Mouse (Mus musculus): ENCODE measurements around the gene Errfi1. TPM values are rescaled to one million over a fixed set of nuclear protein-coding genes. Genes with fewer than 3 reads are reported as not detected.

Gene Errfi1
- polyA plus RNA-seq, 1 experiment from 2014 or later, result 27.7 TPM

Other genes with a start within 250 kb of the Errfi1 start
- 0.04 and 0.05 TPM in 2 replicates for gene Slc45a1, start 201.7 kb upstream of the Errfi1 start, polyA plus RNA-seq (2014; fragmentation: Nextera tagmentation; extraction: Ambion mirVana)
- 526 and 535 TPM in 2 replicates for gene Park7, start 60.5 kb downstream of the Errfi1 start, polyA plus RNA-seq (2014; fragmentation: Nextera tagmentation; extraction: Ambion mirVana)
- gene Tnfrsf9, start 60.6 kb downstream of the Errfi1 start, polyA plus RNA-seq (2014; fragmentation: Nextera tagmentation; extraction: Ambion mirVana), result 0.21 and 0.26 TPM in 2 replicates
- not detected in 2 replicates for gene Uts2, start 143.2 kb downstream of the Errfi1 start, polyA plus RNA-seq (2014; fragmentation: Nextera tagmentation; extraction: Ambion mirVana)
- gene Per3, start 190.7 kb downstream of the Errfi1 start, polyA plus RNA-seq (2014; fragmentation: Nextera tagmentation; extraction: Ambion mirVana), result 7.7 and 8.0 TPM in 2 replicates
- gene Vamp3, start 204.0 kb downstream of the Errfi1 start, polyA plus RNA-seq (2014; fragmentation: Nextera tagmentation; extraction: Ambion mirVana), result 71.0 and 74.6 TPM in 2 replicates
- not detected in 2 replicates for gene Gm13090, start 235.7 kb downstream of the Errfi1 start, polyA plus RNA-seq (2014; fragmentation: Nextera tagmentation; extraction: Ambion mirVana)

Measured in liver, embryonic 11.5 days (tissue).